Mouse (Mus musculus) myocyte (in vitro differentiated cells): ENCODE data around the gene Lhfpl4.

Experiments
- POLR2A ChIP-seq: IDR thresholded peaks from one replicate; pipeline ENCODE4 v1.6.1; 2011; ENCODE audit warnings: low read depth, mild to moderate bottlenecking, control low read depth, moderate library complexity; ENCODE audit not compliant: insufficient read length
- POLR2AphosphoS2 ChIP-seq: IDR thresholded peaks from one replicate; pipeline ENCODE4 v1.6.1; 2011; ENCODE audit warnings: low read depth, control low read depth; ENCODE audit not compliant: insufficient read length
- REST ChIP-seq: IDR thresholded peaks from one replicate; pipeline ENCODE4 v1.6.1; 2011; ENCODE audit warnings: mild to moderate bottlenecking, control low read depth, moderate library complexity; ENCODE audit not compliant: insufficient read depth, insufficient read length
- TCF12 ChIP-seq: IDR thresholded peaks from one replicate; pipeline ENCODE4 v1.6.1; 2011; ENCODE audit warnings: mild to moderate bottlenecking, control low read depth; ENCODE audit not compliant: poor library complexity, insufficient read depth, severe bottlenecking

DNA sequence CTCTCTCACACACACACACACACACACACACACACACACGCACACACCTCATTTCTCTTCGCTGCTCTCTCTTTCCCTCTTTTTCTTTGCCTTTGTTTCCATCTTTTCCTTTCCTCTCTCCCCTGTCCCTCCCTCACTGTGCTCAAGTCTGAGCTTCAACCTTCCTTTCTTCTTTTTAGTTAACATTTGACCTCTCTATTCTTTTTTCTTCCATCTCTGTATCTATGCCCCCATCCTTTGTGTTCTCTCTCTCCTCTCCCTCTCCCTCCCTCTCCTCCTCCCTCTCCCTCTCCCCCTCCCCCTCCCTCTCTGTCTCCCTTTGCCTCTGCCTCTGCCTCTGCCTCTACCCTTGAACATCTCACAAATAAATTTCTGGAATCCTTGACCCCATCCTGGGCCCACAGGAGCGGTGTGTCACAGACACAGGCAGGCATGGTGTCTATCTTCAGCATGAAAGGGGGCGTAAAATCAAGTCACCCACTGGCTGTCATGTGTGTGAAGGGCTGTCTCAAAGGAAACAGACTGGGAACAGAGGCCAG, 15.9 kb downstream of the Lhfpl4 start:
- TF ChIP-seq TCF12: no peak
- TF ChIP-seq POLR2AphosphoS2: no peak
- no peak for TF ChIP-seq REST
- no peak for TF ChIP-seq POLR2A
